Mouse (Mus musculus) stomach, postnatal 0 days (tissue): ENCODE measurements around the gene Cdc16. TPM values are rescaled to one million over a fixed set of nuclear protein-coding genes. Genes with fewer than 3 reads are reported as not detected.

ENCODE experiments used
- ATAC-seq: fragments of 200-750 bp; cut with Nextera tagmentation; 2 replicates; pipeline ENCODE4 v1.8.0; 2017; ENCODE audit not compliant: low FRiP score, low TSS enrichment
- DNase-seq: peaks from one replicate; pipeline ENCODE4 v3.0.0-alpha.2; 2016; ENCODE audit warnings: low spot score
- H3K27ac ChIP-seq: fragments of 300-500 bp; sonication (generic); replicated peaks from 2 replicates; pipeline ENCODE4 v1.5.1; 2014; ENCODE audit warnings: mild to moderate bottlenecking, control low read depth
- H3K27me3 ChIP-seq: fragments of 300-500 bp; sonication (generic); 2 replicates; pipeline ENCODE4 v1.6.1; 2014; ENCODE audit warnings: low read length; ENCODE audit not compliant: control insufficient read depth, insufficient read depth
- H3K36me3 ChIP-seq: fragments of 300-500 bp; sonication (generic); 2 replicates; pipeline ENCODE4 v1.6.1; 2014; ENCODE audit warnings: low read length, mixed read lengths; ENCODE audit not compliant: control insufficient read depth, insufficient read depth
- H3K4me1 ChIP-seq: fragments of 300-500 bp; sonication (generic); replicated peaks from 2 replicates; pipeline ENCODE4 v1.6.1; 2014; ENCODE audit warnings: antibody characterized with exemption; ENCODE audit not compliant: control insufficient read depth, insufficient read depth
- H3K4me2 ChIP-seq: fragments of 300-500 bp; sonication (generic); replicated peaks from 2 replicates; pipeline ENCODE4 v1.6.1; 2014; ENCODE audit warnings: low read depth, mild to moderate bottlenecking, control low read depth, moderate library complexity
- H3K4me3 ChIP-seq: fragments of 300-500 bp; sonication (generic); 2 replicates; pipeline ENCODE4 v1.5.1; 2014; ENCODE audit warnings: low read depth, low read length, control low read depth
- H3K9ac ChIP-seq: fragments of 300-500 bp; sonication (generic); 2 replicates; pipeline ENCODE4 v1.6.1; 2014; ENCODE audit warnings: mild to moderate bottlenecking, low read length, control low read depth, mixed read lengths
- H3K9me3 ChIP-seq: fragments of 300-500 bp; sonication (generic); 2 replicates; pipeline ENCODE4 v1.6.1; 2016; ENCODE audit warnings: low read length; ENCODE audit not compliant: control insufficient read depth
- CTCF ChIP-seq: IDR thresholded peaks from 2 replicates; pipeline ENCODE4 v1.5.1; 2016; ENCODE audit warnings: antibody characterized with exemption, low read depth, mild to moderate bottlenecking, moderate library complexity
- EP300 ChIP-seq: optimal IDR thresholded peaks from 2 replicates; pipeline ENCODE3; 2016; ENCODE audit warnings: antibody characterized with exemption
- WGBS: fragments of 180-500 bp; shearing (Covaris S2); extraction: QIAGEN DNeasy Blood & Tissue Kit; methylation state at CpG from one replicate; pipeline ENCODE4 v1.1.7; 2014; 5-methylcytosine and 5-hydroxymethylcytosine counted together
- polyA plus RNA-seq: library from polyadenylated mRNA; unstranded; fragments of >200 nt; fragmentation: Nextera tagmentation; extraction: Ambion mirVana; gene quantifications from 2 replicates; pipeline ENCODE4 v1.2.1, GENCODE M21; 2015

Cdc16 gene
- 64.4 and 64.7 TPM in 2 replicates for polyA plus RNA-seq

DNA sequence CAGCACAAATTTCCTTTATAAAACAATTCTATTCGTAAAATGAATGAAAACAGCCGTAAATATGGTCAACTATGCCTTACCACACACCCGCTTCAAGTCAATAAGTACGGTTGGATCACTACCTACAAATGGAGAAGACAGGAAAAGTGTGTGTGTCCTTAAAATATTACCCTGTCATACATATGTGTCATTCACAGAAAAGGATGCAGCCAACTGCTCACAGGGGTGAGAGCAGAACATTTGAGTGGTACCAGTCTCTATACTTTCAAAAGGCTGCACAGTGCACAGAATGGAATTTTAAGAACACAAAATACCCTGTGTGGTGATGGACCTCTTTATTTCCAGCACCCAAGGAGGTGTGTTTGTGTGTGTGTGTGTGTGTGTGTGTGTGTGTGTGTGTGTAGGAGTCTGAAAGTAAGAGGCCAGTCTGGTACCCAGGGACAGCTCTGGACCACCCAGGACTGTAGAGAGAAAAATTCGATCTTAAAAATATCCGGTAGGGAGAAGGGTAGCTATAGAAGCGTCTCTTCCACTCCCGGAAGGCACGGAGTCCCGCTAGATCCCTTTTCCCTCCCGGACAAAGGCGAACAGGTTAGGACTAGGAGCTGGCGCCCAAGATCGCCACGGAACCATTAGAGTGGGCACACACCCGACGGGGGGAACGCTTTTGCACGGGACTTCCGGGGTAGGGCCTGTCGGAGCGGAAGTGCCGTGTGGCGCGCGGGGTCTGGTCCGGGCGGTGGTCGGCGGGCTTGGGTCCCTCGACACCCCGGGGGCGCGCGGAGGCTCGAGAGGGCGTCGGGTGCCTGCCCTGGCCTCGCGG is at the start of gene Cdc16:
Gene Cdc16 (plus strand): TSS at position 695 of the 823 bp plus-strand sequence.
- H3K27me3 ChIP-seq: no peaks in the 10 kb centered on the region
- ATAC-seq (peak; percentile 96), DNase-seq (peak; percentile 91)
- no peaks in the 10 kb centered on the region for H3K9me3 ChIP-seq
- H3K4me3 ChIP-seq: peak within 1 kb of the TSS; percentile 99
- H3K27ac ChIP-seq: peak within 1 kb of the TSS; percentile 95
- H3K4me1 ChIP-seq: 0 out of 2 replicates have a peak, but pooled peaks cover 2% of the 10 kb centered on the region
- 8% methylated on average over 40 of the region's 40 CpGs for WGBS
- TF ChIP-seq EP300: no peak
- TF ChIP-seq CTCF: no peak
- peak within 1 kb of the TSS; percentile 87 for H3K4me2 ChIP-seq
- peak within 1 kb of the TSS; percentile 99 for H3K9ac ChIP-seq
- peaks cover 10% of the 10 kb centered on the region; the same call in 1 of the 2 replicates for H3K36me3 ChIP-seq

DNA sequence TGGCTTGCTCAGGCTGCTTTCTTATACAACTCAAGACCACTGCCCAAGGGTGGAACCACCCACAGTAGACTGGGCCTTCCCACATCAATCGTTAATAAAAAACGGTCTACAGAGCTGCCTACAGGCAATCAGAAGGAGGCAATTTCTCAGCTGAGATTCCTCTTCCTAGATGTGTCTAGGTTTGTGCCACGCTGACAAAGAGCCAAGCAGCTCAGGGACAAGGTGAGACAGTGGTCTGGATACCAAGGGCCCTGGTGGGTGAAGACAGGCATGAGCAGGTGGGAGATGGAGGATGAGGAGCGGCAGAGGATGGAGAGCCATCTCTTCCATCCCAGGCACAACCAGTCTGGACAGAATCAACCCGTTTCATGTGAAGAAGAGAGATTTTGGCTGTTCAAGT is 49.0 kb upstream of the Cdc16 start:
- no peak overlapping the region for H3K4me3 ChIP-seq
- H3K27ac ChIP-seq: no peak overlapping the region
- no peak overlapping the region for H3K4me2 ChIP-seq
- no peaks in the 10 kb centered on the region for H3K9me3 ChIP-seq
- no peaks in the 10 kb centered on the region for H3K36me3 ChIP-seq
- TF ChIP-seq CTCF (no peak), EP300 (no peak)
- DNase-seq: no peak
- 87% methylated on average over 5 of the region's 5 CpGs for WGBS
- H3K9ac ChIP-seq: no peak overlapping the region
- H3K27me3 ChIP-seq: no peaks in the 10 kb centered on the region
- no peak for ATAC-seq
- no peaks in the 10 kb centered on the region for H3K4me1 ChIP-seq

DNA sequence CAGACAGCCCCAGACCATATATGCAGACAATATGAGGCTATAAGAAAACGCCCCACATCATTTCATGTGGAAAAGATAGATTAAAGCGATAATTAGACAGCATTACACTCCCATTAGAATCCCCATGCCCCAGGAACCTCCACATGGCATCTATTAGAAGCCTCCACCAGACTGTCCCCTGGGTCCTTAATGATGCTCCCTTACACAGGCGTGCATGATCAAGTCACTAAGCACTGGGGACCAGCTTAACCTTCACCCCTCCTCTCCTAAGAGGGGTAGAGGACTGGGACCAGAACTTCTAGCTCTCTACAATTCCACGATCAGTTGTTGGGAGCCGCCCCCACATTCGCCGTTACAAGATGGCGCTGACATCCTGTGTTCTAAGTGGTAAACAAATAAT is 38.5 kb upstream of the Cdc16 start:
- Histone ChIP-seq H3K9ac (no peak overlapping the region), H3K36me3 (no peaks in the 10 kb centered on the region), H3K4me3 (no peak overlapping the region), H3K4me2 (no peak overlapping the region), H3K27me3 (no peaks in the 10 kb centered on the region), H3K4me1 (no peaks in the 10 kb centered on the region), H3K27ac (no peak overlapping the region), H3K9me3 (no peaks in the 10 kb centered on the region)
- ATAC-seq (no peak), DNase-seq (no peak)
- TF ChIP-seq CTCF (no peak), EP300 (no peak)
- WGBS: 89% methylated on average over 8 of the region's 8 CpGs

- no peaks in the 10 kb centered on the region for H3K4me1 ChIP-seq
- no peak overlapping the region for H3K4me2 ChIP-seq
- no peak overlapping the region for H3K9ac ChIP-seq
- H3K27me3 ChIP-seq: no peaks in the 10 kb centered on the region
- ATAC-seq (no peak), DNase-seq (peak; percentile 44)
- H3K4me3 ChIP-seq: no peak overlapping the region
- H3K27ac ChIP-seq: no peak overlapping the region
- no peaks in the 10 kb centered on the region for H3K9me3 ChIP-seq
- no peaks in the 10 kb centered on the region for H3K36me3 ChIP-seq
- TF ChIP-seq CTCF: peak; percentile 75
- no peak for TF ChIP-seq EP300
These were observed 31.8 kb upstream of the Cdc16 start for GRCm38 (mm10) chr8:13725722-13726121.

DNA sequence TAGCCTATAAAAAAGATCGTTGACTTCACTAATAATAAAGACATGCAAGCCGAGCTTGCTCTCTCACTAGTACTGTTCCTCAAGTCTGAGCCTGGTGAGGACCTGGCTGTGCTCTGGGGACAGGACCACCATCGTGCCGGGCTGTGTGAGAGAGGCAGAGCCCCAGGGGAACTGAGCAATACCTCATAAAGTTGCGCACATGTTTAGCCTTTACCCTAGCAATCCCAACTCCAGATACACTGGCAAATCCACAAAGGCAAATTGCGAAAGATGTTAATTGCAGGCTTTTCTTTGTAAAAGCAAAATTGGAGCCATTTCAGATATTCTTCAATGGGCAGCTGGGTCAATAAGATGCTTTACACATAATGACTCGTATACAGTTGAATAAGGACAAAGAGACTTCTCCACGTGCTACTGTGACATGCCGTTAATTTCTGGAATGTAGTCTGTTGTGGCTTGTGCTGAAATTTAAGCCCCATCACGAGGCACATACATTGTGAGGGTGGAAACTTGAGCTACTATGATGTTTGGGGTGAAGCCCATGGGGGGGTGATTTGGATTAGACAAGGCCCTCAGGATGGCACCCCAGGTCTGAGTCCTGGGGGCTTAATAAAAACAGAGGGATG is 29.9 kb upstream of the Cdc16 start:
- H3K36me3 ChIP-seq: no peaks in the 10 kb centered on the region
- ATAC-seq: no peak
- no peaks in the 10 kb centered on the region for H3K9me3 ChIP-seq
- H3K4me3 ChIP-seq: no peak overlapping the region
- no peaks in the 10 kb centered on the region for H3K4me1 ChIP-seq
- no peak for TF ChIP-seq EP300
- TF ChIP-seq CTCF: no peak
- H3K27me3 ChIP-seq: no peaks in the 10 kb centered on the region
- H3K4me2 ChIP-seq: no peak overlapping the region
- no peak overlapping the region for H3K9ac ChIP-seq
- no peak overlapping the region for H3K27ac ChIP-seq
- WGBS: 61% methylated on average over 10 of the region's 10 CpGs
- DNase-seq: no peak

DNA sequence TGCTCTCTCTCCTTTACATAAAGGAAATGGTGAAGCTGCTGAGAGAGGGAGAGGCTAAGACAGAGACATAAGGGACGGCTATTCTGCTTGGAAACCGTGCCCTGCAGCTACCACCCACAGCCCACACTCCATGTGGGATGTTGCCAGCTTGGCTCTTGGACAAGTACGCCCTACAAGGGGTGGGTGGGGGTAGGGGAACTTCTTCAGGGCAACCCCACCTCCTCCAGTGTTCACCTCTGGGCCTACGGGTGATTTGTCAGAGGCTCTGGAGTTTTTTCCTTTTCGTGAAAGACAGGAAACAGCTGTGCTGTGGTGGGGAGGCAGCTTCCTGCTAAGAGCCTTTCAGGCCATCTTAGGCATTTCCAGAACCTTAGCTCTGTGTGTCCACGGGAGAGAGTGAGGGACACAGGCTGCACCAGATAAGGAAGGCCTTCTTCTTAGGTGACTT is 17.1 kb upstream of the Cdc16 start:
- ATAC-seq: peak; percentile 65; the same call in 1 of the 2 replicates
- H3K27me3 ChIP-seq: no peaks in the 10 kb centered on the region
- H3K36me3 ChIP-seq: no peaks in the 10 kb centered on the region
- H3K4me3 ChIP-seq: no peak overlapping the region
- peak overlapping the region; percentile 69 for H3K27ac ChIP-seq
- H3K9me3 ChIP-seq: no peaks in the 10 kb centered on the region
- 24% methylated on average over 6 of the region's 6 CpGs for WGBS
- H3K4me2 ChIP-seq: no peak overlapping the region
- TF ChIP-seq EP300: no peak
- TF ChIP-seq CTCF: no peak
- H3K9ac ChIP-seq: no peak overlapping the region
- no peaks in the 10 kb centered on the region for H3K4me1 ChIP-seq
- DNase-seq: peak; percentile 24
